Mouse (Mus musculus) cerebellum, postnatal 25 days (tissue): ENCODE results near the gene Stoml2.
"Not testable (repeated sequence)": the region's sequence is repeated elsewhere in the genome, so short reads cannot be mapped to it uniquely, and the experiment has no call there.

Experiments used
- DNase-seq, 2 experiments: peaks; one replicate each; pipeline ENCODE4 v3.0.0; 2021; ENCODE audit warnings: mixed read lengths in 2 of 2

Gene Stoml2

DNA sequence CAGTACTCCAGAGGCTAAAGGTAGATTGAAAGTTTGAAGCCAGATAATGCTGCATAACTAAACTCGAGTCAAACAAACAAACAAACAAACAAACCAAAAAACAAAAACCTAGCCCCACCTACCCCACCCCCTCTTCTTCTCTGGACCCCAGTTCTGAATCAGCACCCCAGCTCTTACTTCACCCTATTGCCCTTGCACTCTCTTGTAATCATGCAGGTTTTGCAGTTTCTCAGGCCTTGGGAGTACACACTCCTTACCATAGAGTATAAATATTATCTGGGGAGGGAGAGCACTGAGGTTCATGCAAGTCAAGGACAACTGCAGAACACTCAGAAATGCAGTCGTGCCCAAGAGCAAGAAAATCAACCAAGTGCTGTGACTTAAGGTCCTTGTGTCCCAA is 30.2 kb downstream of the Stoml2 start:
- DNase-seq: no peak

GRCm38 (mm10) chr4:43000141-43000986 is 31.1 kb downstream of the Stoml2 start, which contains the start of gene Vcp:
Gene Vcp, minus strand, starts transcription at chr4:43000507.
- DNase-seq: peak; percentile 99

DNA sequence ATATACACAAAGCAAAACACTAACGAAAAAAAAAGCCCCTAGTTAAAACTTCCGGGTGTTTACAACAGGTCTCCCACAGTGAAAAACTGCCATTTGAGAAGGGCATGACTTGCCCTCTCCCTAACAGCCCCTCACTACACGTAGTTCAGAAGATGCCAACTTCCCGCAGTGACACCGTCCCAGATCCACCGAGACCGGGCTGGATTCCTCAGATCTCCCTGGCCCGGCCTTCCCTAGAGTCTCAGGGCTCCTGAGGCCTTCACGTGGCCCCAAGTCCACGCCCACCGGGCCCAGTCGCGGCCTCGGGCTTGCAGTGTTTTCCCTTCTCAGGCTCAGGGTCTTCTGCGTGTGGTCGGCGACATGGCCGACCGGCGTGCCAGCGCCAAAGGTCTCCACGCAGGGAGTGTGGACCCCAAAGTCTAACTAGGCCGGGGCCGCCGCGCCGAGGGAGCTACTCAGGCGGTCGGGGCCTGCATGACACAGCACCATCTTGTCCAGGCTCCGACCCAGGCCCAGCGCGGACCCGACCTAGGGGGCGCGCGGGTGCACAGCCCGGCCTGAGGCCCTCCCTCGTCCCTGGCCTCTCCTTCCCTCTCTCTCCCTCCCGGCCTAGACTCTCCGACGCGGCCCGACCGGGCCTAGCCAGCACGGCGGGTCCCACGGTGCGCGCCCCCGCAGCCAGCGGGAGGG is 31.9 kb downstream of the Stoml2 start:
- peak in 1 of 2 experiments; percentile 81 for DNase-seq

DNA sequence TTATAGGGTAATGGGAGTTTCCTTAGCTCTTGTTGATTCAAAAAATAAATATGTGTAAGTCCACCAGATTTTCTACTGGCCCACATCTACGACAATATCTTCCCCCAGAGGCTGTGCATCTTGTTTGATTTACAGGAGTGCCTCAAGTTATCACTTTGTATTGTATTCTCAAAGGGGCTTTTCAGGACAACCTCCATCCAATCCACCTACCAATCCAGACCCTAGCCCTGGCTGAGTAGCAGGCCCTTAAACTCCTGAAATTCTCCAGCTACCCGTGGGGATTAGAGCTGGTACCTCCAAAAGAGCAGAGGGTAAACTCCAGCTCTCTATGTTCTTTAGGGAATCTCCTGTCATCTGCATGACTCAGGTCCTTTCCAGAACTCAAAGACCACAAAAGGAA is 33.5 kb downstream of the Stoml2 start:
- DNase-seq: no peak

DNA sequence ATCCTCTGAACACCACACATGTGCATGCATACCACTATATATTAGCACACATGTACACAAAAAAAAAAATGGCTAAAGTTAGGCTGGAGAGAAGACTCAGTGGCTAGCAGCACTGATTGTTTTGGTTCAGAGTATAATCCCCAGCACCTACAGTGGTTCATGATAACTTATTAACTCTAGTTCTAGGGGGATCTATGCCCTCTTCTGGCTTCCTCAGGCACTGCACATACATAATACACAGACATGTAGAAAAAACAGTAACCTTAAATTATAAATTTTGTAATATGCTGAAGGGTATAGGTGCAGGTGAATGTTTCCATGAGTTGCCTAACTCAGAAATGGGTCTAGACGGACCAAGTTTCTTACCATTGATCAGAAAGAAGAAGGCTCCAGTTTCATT is 43.2 kb downstream of the Stoml2 start:
- no peak for DNase-seq

DNA sequence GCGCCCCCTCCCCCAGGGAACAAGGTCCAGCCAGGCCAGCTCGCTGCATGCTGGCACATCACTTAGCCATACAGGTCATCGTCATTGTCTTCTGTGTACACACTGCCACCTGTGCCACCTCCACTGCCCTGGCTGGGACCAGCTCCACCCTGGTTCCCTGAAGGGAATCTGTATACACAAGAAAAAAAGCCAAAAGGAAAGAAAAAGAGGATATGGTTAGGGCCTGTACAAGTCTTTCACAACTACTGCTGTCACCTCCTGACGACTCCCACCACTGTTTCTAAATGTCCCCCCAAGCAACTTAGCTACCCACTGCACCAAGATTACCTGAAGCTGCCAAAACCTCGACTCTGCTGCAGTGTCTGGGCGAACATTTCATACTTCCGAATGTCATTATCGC is 51.0 kb downstream of the Stoml2 start:
- DNase-seq: not testable (repeated sequence)

- no peak for DNase-seq
These were observed 53.4 kb downstream of the Stoml2 start for GRCm38 (mm10) chr4:42978062-42978461.
